Mouse (Mus musculus): ENCODE measurements around the gene Hnrnph2. TPM values are rescaled to one million over a fixed set of nuclear protein-coding genes. Genes with fewer than 3 reads are reported as not detected.

The Hnrnph2 gene
- polyA plus RNA-seq, 1 experiment, result 105 TPM

GRCm38 (mm10) chrX:134585103-134586002, 15.6 kb upstream of the Hnrnph2 start, which contains the start of gene Rpl36a:
Rpl36a (plus strand) TSS chrX:134585654.
- Histone ChIP-seq H3K4me3 (ENCODE audit: insufficient read depth, low read length) (peak within 1 kb of the TSS; percentile 98), H3K27ac (ENCODE audit: insufficient read depth, low read depth, low read length) (peak within 1 kb of the TSS; percentile 94), H3K4me1 (ENCODE audit: control insufficient read depth, insufficient read depth, low read length) (peaks cover 6% of the 10 kb centered on the region)
- TF ChIP-seq CTCF (IDR thresholded peaks at IDR 0.05; ENCODE audit: low read depth, low read length) (no peak), POLR2A (IDR thresholded peaks at IDR 0.05; ENCODE audit: borderline replicate concordance, low read depth, low read length) (no peak)

- peak overlapping the region; percentile 98 for H3K4me3 ChIP-seq (ENCODE audit: insufficient read depth, low read length)
- H3K4me1 ChIP-seq (ENCODE audit: control insufficient read depth, insufficient read depth, low read length), result peaks cover 6% of the 10 kb centered on the region
- no peak for TF ChIP-seq CTCF (IDR thresholded peaks at IDR 0.05; ENCODE audit: low read depth, low read length)
- no peak for TF ChIP-seq POLR2A (IDR thresholded peaks at IDR 0.05; ENCODE audit: borderline replicate concordance, low read depth, low read length)
- peak overlapping the region; percentile 21 for H3K27ac ChIP-seq (ENCODE audit: insufficient read depth, low read depth, low read length)
Measured at GRCm38 (mm10) chrX:134586447-134586846, 14.5 kb upstream of the Hnrnph2 start.

- H3K27ac ChIP-seq (ENCODE audit: insufficient read depth, low read depth, low read length), result no peak overlapping the region
- H3K4me1 ChIP-seq (ENCODE audit: control insufficient read depth, insufficient read depth, low read length), result peaks cover 6% of the 10 kb centered on the region
- TF ChIP-seq POLR2A (IDR thresholded peaks at IDR 0.05; ENCODE audit: borderline replicate concordance, low read depth, low read length) (no peak), CTCF (IDR thresholded peaks at IDR 0.05; ENCODE audit: low read depth, low read length) (no peak)
- no peak overlapping the region for H3K4me3 ChIP-seq (ENCODE audit: insufficient read depth, low read length)
Measured at GRCm38 (mm10) chrX:134588261-134588660, 12.7 kb upstream of the Hnrnph2 start.

GRCm38 (mm10) chrX:134588997-134589396, 12.0 kb upstream of the Hnrnph2 start:
- Histone ChIP-seq H3K4me1 (ENCODE audit: control insufficient read depth, insufficient read depth, low read length) (peaks cover 6% of the 10 kb centered on the region), H3K27ac (ENCODE audit: insufficient read depth, low read depth, low read length) (no peak overlapping the region), H3K4me3 (ENCODE audit: insufficient read depth, low read length) (no peak overlapping the region)
- TF ChIP-seq CTCF (IDR thresholded peaks at IDR 0.05; ENCODE audit: low read depth, low read length) (no peak), POLR2A (IDR thresholded peaks at IDR 0.05; ENCODE audit: borderline replicate concordance, low read depth, low read length) (no peak)

GRCm38 (mm10) chrX:134589836-134590235, 11.1 kb upstream of the Hnrnph2 start:
- Histone ChIP-seq H3K4me1 (ENCODE audit: control insufficient read depth, insufficient read depth, low read length) (peaks cover under 1% of the 10 kb centered on the region), H3K27ac (ENCODE audit: insufficient read depth, low read depth, low read length) (no peak overlapping the region), H3K4me3 (ENCODE audit: insufficient read depth, low read length) (no peak overlapping the region)
- TF ChIP-seq CTCF (IDR thresholded peaks at IDR 0.05; ENCODE audit: low read depth, low read length), result no peak
- TF ChIP-seq POLR2A (IDR thresholded peaks at IDR 0.05; ENCODE audit: borderline replicate concordance, low read depth, low read length), result no peak

GRCm38 (mm10) chrX:134599922-134600565, 935 bp upstream of the Hnrnph2 start:
- peak overlapping the region; percentile 97 for H3K4me3 ChIP-seq (ENCODE audit: insufficient read depth, low read length)

GRCm38 (mm10) chrX:134601380-134602120, 571 bp downstream of the Hnrnph2 start:
- H3K4me3 ChIP-seq (ENCODE audit: insufficient read depth, low read length), result peak overlapping the region; percentile 71
- peak overlapping the region; percentile 67 for H3K27ac ChIP-seq (ENCODE audit: insufficient read depth, low read depth, low read length)
- peaks cover 8% of the 10 kb centered on the region for H3K4me1 ChIP-seq (ENCODE audit: control insufficient read depth, insufficient read depth, low read length)
- TF ChIP-seq CTCF (IDR thresholded peaks at IDR 0.05; ENCODE audit: low read depth, low read length) (no peak), POLR2A (IDR thresholded peaks at IDR 0.05; ENCODE audit: borderline replicate concordance, low read depth, low read length) (no peak)

More at GRCm38 (mm10) chrX:134599922-134600565, 935 bp upstream of the Hnrnph2 start:
- TF ChIP-seq CTCF (IDR thresholded peaks at IDR 0.05; ENCODE audit: low read depth, low read length) (no peak), POLR2A (IDR thresholded peaks at IDR 0.05; ENCODE audit: borderline replicate concordance, low read depth, low read length) (no peak)
- H3K27ac ChIP-seq (ENCODE audit: insufficient read depth, low read depth, low read length), result peak overlapping the region; percentile 99
- peaks cover 12% of the 10 kb centered on the region for H3K4me1 ChIP-seq (ENCODE audit: control insufficient read depth, insufficient read depth, low read length)

- Histone ChIP-seq H3K27ac (ENCODE audit: insufficient read depth, low read depth, low read length) (no peak overlapping the region), H3K4me3 (ENCODE audit: insufficient read depth, low read length) (no peak overlapping the region), H3K4me1 (ENCODE audit: control insufficient read depth, insufficient read depth, low read length) (no peaks in the 10 kb centered on the region)
- TF ChIP-seq CTCF (IDR thresholded peaks at IDR 0.05; ENCODE audit: low read depth, low read length) (no peak), POLR2A (IDR thresholded peaks at IDR 0.05; ENCODE audit: borderline replicate concordance, low read depth, low read length) (no peak)
Measured at GRCm38 (mm10) chrX:134609472-134609871, 8.5 kb downstream of the Hnrnph2 start.

- Histone ChIP-seq H3K4me1 (ENCODE audit: control insufficient read depth, insufficient read depth, low read length) (no peaks in the 10 kb centered on the region), H3K27ac (ENCODE audit: insufficient read depth, low read depth, low read length) (no peak overlapping the region), H3K4me3 (ENCODE audit: insufficient read depth, low read length) (no peak overlapping the region)
- TF ChIP-seq CTCF (IDR thresholded peaks at IDR 0.05; ENCODE audit: low read depth, low read length) (no peak), POLR2A (IDR thresholded peaks at IDR 0.05; ENCODE audit: borderline replicate concordance, low read depth, low read length) (no peak)
Measured at GRCm38 (mm10) chrX:134610984-134611383, 10.0 kb downstream of the Hnrnph2 start.

Data from bone marrow macrophage, adult 2 months (primary cell).